Mouse (Mus musculus) heart, embryonic 12.5 days (tissue): ENCODE results near the gene Gm20388. TPM values are rescaled to one million over a fixed set of nuclear protein-coding genes. Genes with fewer than 3 reads are reported as not detected.

Source experiments
- ATAC-seq: fragments of 200-750 bp; cut with Nextera tagmentation; 2 replicates; pipeline ENCODE4 v1.8.0; 2017; ENCODE audit warnings: moderate TSS enrichment, moderate library complexity; ENCODE audit not compliant: insufficient number of reproducible peaks, low FRiP score
- H3K27ac ChIP-seq: fragments of 300-500 bp; sonication (generic); 2 replicates; pipeline ENCODE4 v1.5.1; 2016; ENCODE audit warnings: mild to moderate bottlenecking, moderate library complexity; ENCODE audit not compliant: poor library complexity, severe bottlenecking
- H3K27me3 ChIP-seq: fragments of 300-500 bp; sonication (generic); replicated peaks from 2 replicates; pipeline ENCODE4 v1.6.1; 2016; ENCODE audit warnings: mild to moderate bottlenecking, moderate library complexity
- H3K36me3 ChIP-seq: fragments of 300-500 bp; sonication (generic); 2 replicates; pipeline ENCODE4 v1.6.1; 2016; ENCODE audit warnings: mild to moderate bottlenecking, moderate library complexity
- H3K4me1 ChIP-seq: fragments of 300-500 bp; sonication (generic); replicated peaks from 2 replicates; pipeline ENCODE4 v1.6.1; 2016; ENCODE audit warnings: mild to moderate bottlenecking
- H3K4me2 ChIP-seq: fragments of 300-500 bp; sonication (generic); 2 replicates; pipeline ENCODE4 v1.6.1; 2016; ENCODE audit warnings: mild to moderate bottlenecking, moderate library complexity
- H3K4me3 ChIP-seq: fragments of 300-500 bp; sonication (generic); 2 replicates; pipeline ENCODE4 v1.5.1; 2016; ENCODE audit warnings: mild to moderate bottlenecking
- H3K9ac ChIP-seq: fragments of 300-500 bp; sonication (generic); 2 replicates; pipeline ENCODE4 v1.6.1; 2016; ENCODE audit warnings: mild to moderate bottlenecking, moderate library complexity
- H3K9me3 ChIP-seq: fragments of 300-500 bp; sonication (generic); replicated peaks from 2 replicates; pipeline ENCODE4 v1.6.1; 2016; ENCODE audit warnings: mild to moderate bottlenecking, moderate library complexity
- WGBS: fragments of 180-500 bp; shearing (Covaris S2); methylation state at CpG from one replicate; pipeline ENCODE4 v1.1.7; 2016; 5-methylcytosine and 5-hydroxymethylcytosine counted together
- polyA plus RNA-seq: library from polyadenylated mRNA; unstranded; fragments of >200 nt; fragmentation: Nextera tagmentation; extraction: Ambion mirVana; gene quantifications from 2 replicates; pipeline ENCODE4 v1.2.1, GENCODE M21; 2016

Gene Gm20388
- polyA plus RNA-seq, 1 experiment from 2014 or later = not detected

GRCm38 (mm10) chr8:120012491-120012890 lies 101.8 kb downstream of the Gm20388 start:
- H3K4me2 ChIP-seq = no peak overlapping the region
- no peak overlapping the region for H3K4me3 ChIP-seq
- peaks cover 27% of the 10 kb centered on the region for H3K27me3 ChIP-seq
- H3K4me1 ChIP-seq = peaks cover 15% of the 10 kb centered on the region
- H3K9me3 ChIP-seq = no peaks in the 10 kb centered on the region
- ATAC-seq = 0 out of 2 replicates have a peak, but pooled peaks have one; percentile 16
- H3K27ac ChIP-seq = no peak overlapping the region
- WGBS = 77% methylated on average over 8 of the region's 8 CpGs
- H3K9ac ChIP-seq = no peak overlapping the region
- no peaks in the 10 kb centered on the region for H3K36me3 ChIP-seq

- Histone ChIP-seq H3K4me1 (peaks cover 15% of the 10 kb centered on the region), H3K27ac (no peak overlapping the region), H3K4me3 (no peak overlapping the region), H3K9ac (no peak overlapping the region), H3K4me2 (no peak overlapping the region), H3K36me3 (no peaks in the 10 kb centered on the region), H3K27me3 (peaks cover 27% of the 10 kb centered on the region), H3K9me3 (no peaks in the 10 kb centered on the region)
- no peak for ATAC-seq
- WGBS = 29% methylated on average over 9 of the region's 9 CpGs
These were observed 102.3 kb downstream of the Gm20388 start for GRCm38 (mm10) chr8:120012927-120013326.

GRCm38 (mm10) chr8:120014267-120015023 lies 103.8 kb downstream of the Gm20388 start:
- Histone ChIP-seq H3K9ac (no peak overlapping the region), H3K4me1 (peaks cover 15% of the 10 kb centered on the region), H3K36me3 (no peaks in the 10 kb centered on the region), H3K27me3 (peaks cover 26% of the 10 kb centered on the region), H3K9me3 (no peaks in the 10 kb centered on the region), H3K4me3 (no peak overlapping the region), H3K4me2 (no peak overlapping the region), H3K27ac (no peak overlapping the region)
- ATAC-seq = no peak
- 60% methylated on average over 15 of the region's 15 CpGs for WGBS

- ATAC-seq = no peak
- H3K4me1 ChIP-seq = peaks cover 15% of the 10 kb centered on the region
- H3K27me3 ChIP-seq = peaks cover 14% of the 10 kb centered on the region
- H3K9ac ChIP-seq = no peak overlapping the region
- no peaks in the 10 kb centered on the region for H3K36me3 ChIP-seq
- H3K4me3 ChIP-seq = no peak overlapping the region
- H3K4me2 ChIP-seq = no peak overlapping the region
- WGBS = 84% methylated on average over 8 of the region's 8 CpGs
- no peaks in the 10 kb centered on the region for H3K9me3 ChIP-seq
- no peak overlapping the region for H3K27ac ChIP-seq
These were observed 105.3 kb downstream of the Gm20388 start for GRCm38 (mm10) chr8:120015916-120016315.

- peaks cover 15% of the 10 kb centered on the region for H3K4me1 ChIP-seq
- no peaks in the 10 kb centered on the region for H3K9me3 ChIP-seq
- no peaks in the 10 kb centered on the region for H3K36me3 ChIP-seq
- H3K27me3 ChIP-seq = peaks cover 10% of the 10 kb centered on the region
- H3K4me2 ChIP-seq = no peak overlapping the region
- no peak overlapping the region for H3K9ac ChIP-seq
- ATAC-seq = no peak
- H3K27ac ChIP-seq = no peak overlapping the region
- H3K4me3 ChIP-seq = no peak overlapping the region
- WGBS = 78% methylated on average over 7 of the region's 7 CpGs
These were observed 105.8 kb downstream of the Gm20388 start for GRCm38 (mm10) chr8:120016424-120016823.

- Histone ChIP-seq H3K27ac (no peak overlapping the region), H3K9me3 (peaks cover under 1% of the 10 kb centered on the region; the same call in 1 of the 2 replicates), H3K4me1 (peaks cover 15% of the 10 kb centered on the region), H3K9ac (no peak overlapping the region), H3K4me3 (no peak overlapping the region), H3K27me3 (peaks cover 2% of the 10 kb centered on the region), H3K36me3 (0 out of 2 replicates have a peak, but pooled peaks cover 1% of the 10 kb centered on the region), H3K4me2 (no peak overlapping the region)
- no peak for ATAC-seq
- WGBS = 84% methylated on average over 13 of the region's 13 CpGs
These were observed 106.7 kb downstream of the Gm20388 start for GRCm38 (mm10) chr8:120017349-120017748.

GRCm38 (mm10) chr8:120017786-120018185 lies 107.1 kb downstream of the Gm20388 start:
- H3K4me2 ChIP-seq = no peak overlapping the region
- H3K4me3 ChIP-seq = no peak overlapping the region
- H3K27ac ChIP-seq = no peak overlapping the region
- no peaks in the 10 kb centered on the region; the same call in none of the 2 replicates for H3K27me3 ChIP-seq
- peaks cover 5% of the 10 kb centered on the region; the same call in 1 of the 2 replicates for H3K9me3 ChIP-seq
- no peak for ATAC-seq
- WGBS = 88% methylated on average over 6 of the region's 6 CpGs
- H3K9ac ChIP-seq = no peak overlapping the region
- 0 out of 2 replicates have a peak, but pooled peaks cover 3% of the 10 kb centered on the region for H3K36me3 ChIP-seq
- peaks cover 15% of the 10 kb centered on the region for H3K4me1 ChIP-seq

- Histone ChIP-seq H3K27ac (no peak overlapping the region), H3K27me3 (peaks cover 5% of the 10 kb centered on the region), H3K9ac (no peak overlapping the region), H3K36me3 (0 out of 2 replicates have a peak, but pooled peaks cover 3% of the 10 kb centered on the region), H3K4me2 (no peak overlapping the region), H3K4me3 (no peak overlapping the region), H3K9me3 (peaks cover 6% of the 10 kb centered on the region; the same call in 1 of the 2 replicates), H3K4me1 (peaks cover 11% of the 10 kb centered on the region)
- no peak for ATAC-seq
- 83% methylated on average over 6 of the region's 6 CpGs for whole genome bisulfite sequencing
These were observed 107.7 kb downstream of the Gm20388 start for GRCm38 (mm10) chr8:120018379-120018778.

- no peak overlapping the region for H3K9ac ChIP-seq
- ATAC-seq = no peak
- H3K9me3 ChIP-seq = peaks cover 6% of the 10 kb centered on the region; the same call in 1 of the 2 replicates
- H3K27me3 ChIP-seq = peaks cover 7% of the 10 kb centered on the region
- H3K36me3 ChIP-seq = 0 out of 2 replicates have a peak, but pooled peaks cover 3% of the 10 kb centered on the region
- no peak overlapping the region for H3K4me2 ChIP-seq
- H3K4me1 ChIP-seq = peaks cover 4% of the 10 kb centered on the region
- WGBS = 81% methylated on average over 5 of the region's 5 CpGs
- H3K4me3 ChIP-seq = no peak overlapping the region
- H3K27ac ChIP-seq = no peak overlapping the region
These were observed 108.7 kb downstream of the Gm20388 start for GRCm38 (mm10) chr8:120019297-120019696.

GRCm38 (mm10) chr8:120020298-120020697 lies 109.7 kb downstream of the Gm20388 start:
- Histone ChIP-seq H3K27ac (no peak overlapping the region), H3K4me1 (no peaks in the 10 kb centered on the region), H3K9ac (no peak overlapping the region), H3K27me3 (peaks cover 7% of the 10 kb centered on the region), H3K4me2 (no peak overlapping the region), H3K4me3 (no peak overlapping the region), H3K9me3 (peaks cover 6% of the 10 kb centered on the region; the same call in 1 of the 2 replicates), H3K36me3 (0 out of 2 replicates have a peak, but pooled peaks cover 3% of the 10 kb centered on the region)
- ATAC-seq = no peak
- 62% methylated on average over 7 of the region's 7 CpGs for WGBS

GRCm38 (mm10) chr8:120026199-120026598 lies 115.6 kb downstream of the Gm20388 start:
- Histone ChIP-seq H3K4me2 (no peak overlapping the region), H3K4me1 (peaks cover 7% of the 10 kb centered on the region), H3K4me3 (no peak overlapping the region), H3K9ac (no peak overlapping the region), H3K36me3 (0 out of 2 replicates have a peak, but pooled peaks cover 3% of the 10 kb centered on the region), H3K9me3 (peaks cover 6% of the 10 kb centered on the region; the same call in 1 of the 2 replicates), H3K27ac (no peak overlapping the region), H3K27me3 (peaks cover 12% of the 10 kb centered on the region; the same call in 1 of the 2 replicates)
- no peak for ATAC-seq
- WGBS = 40% methylated on average over 5 of the region's 5 CpGs
